Mouse (Mus musculus): ENCODE measurements at regions not wholly inside any gene's neighbourhood (a gene's known extent, or its start where the extent isn't known, plus 50 kb on each side); places are given as distances from the start of the nearest gene placed in this dataset.
A peak's percentile ranks its signal among the peaks of the same experiment; 100 is the strongest.
"Not testable (repeated sequence)": the region's sequence is repeated elsewhere in the genome, so short reads cannot be mapped to it uniquely, and the experiment has no call there.

GRCm38 (mm10) chr4:28064935-28065334, 748.0 kb upstream of the Epha7 start:
- H3K4me1 ChIP-seq (replicated peaks) = no peaks in the 10 kb centered on the region
- DNase-seq (no peak), ATAC-seq (ENCODE audit: low read depth) (no peak)
- H3K4me2 ChIP-seq = no peak overlapping the region
- no peaks in the 10 kb centered on the region for H3K27me3 ChIP-seq
- H3K27ac ChIP-seq = no peak overlapping the region
- no peak overlapping the region for H3K9ac ChIP-seq
- H3K9me3 ChIP-seq (replicated peaks) = no peaks in the 10 kb centered on the region
- H3K4me3 ChIP-seq (replicated peaks) = no peak overlapping the region
- H3K36me3 ChIP-seq = no peaks in the 10 kb centered on the region

DNA sequence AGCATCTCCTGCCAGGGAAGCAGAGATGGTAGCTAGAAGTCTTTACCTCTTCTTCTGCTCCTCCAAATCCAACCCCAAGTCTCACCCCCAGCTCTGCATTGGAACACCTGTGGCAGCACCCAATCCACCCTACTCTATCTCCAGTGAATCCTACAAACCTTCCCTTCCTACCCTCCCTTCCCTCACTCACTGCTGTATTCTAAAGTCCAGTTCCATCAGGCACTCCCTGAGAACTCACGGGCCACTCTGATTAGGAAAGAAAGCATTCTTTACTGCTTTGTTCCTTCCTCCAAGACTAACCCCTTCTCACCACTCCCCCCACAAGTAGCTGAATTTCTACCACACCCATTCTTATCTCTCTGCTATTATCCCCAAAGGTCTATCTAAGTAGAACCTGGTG, 747.1 kb upstream of the Epha7 start:
- Histone ChIP-seq H3K4me2 (no peak overlapping the region), H3K27me3 (no peaks in the 10 kb centered on the region), H3K4me3 (replicated peaks) (no peak overlapping the region), H3K9me3 (replicated peaks) (no peaks in the 10 kb centered on the region), H3K4me1 (replicated peaks) (no peaks in the 10 kb centered on the region), H3K9ac (no peak overlapping the region), H3K36me3 (no peaks in the 10 kb centered on the region), H3K27ac (no peak overlapping the region)
- ATAC-seq (ENCODE audit: low read depth) (no peak), DNase-seq (no peak)
- 48% methylated on average over 1 of the region's 1 CpGs for WGBS (ENCODE audit: insufficient replicate concordance)

GRCm38 (mm10) chr4:28079030-28079429, 733.9 kb upstream of the Epha7 start:
- H3K9me3 ChIP-seq (replicated peaks) = no peaks in the 10 kb centered on the region
- no peak overlapping the region for H3K4me2 ChIP-seq
- H3K36me3 ChIP-seq = no peaks in the 10 kb centered on the region
- 78% methylated on average over 2 of the region's 2 CpGs for WGBS (ENCODE audit: insufficient replicate concordance)
- H3K9ac ChIP-seq = no peak overlapping the region
- ATAC-seq (ENCODE audit: low read depth) (no peak), DNase-seq (no peak)
- H3K27ac ChIP-seq = no peak overlapping the region
- H3K4me3 ChIP-seq (replicated peaks) = no peak overlapping the region
- H3K27me3 ChIP-seq = no peaks in the 10 kb centered on the region
- H3K4me1 ChIP-seq (replicated peaks) = no peaks in the 10 kb centered on the region

- H3K9me3 ChIP-seq (replicated peaks) = no peaks in the 10 kb centered on the region
- no peaks in the 10 kb centered on the region for H3K27me3 ChIP-seq
- DNase-seq (no peak), ATAC-seq (ENCODE audit: low read depth) (no peak)
- no peaks in the 10 kb centered on the region for H3K36me3 ChIP-seq
- H3K4me2 ChIP-seq = no peak overlapping the region
- no peaks in the 10 kb centered on the region for H3K4me1 ChIP-seq (replicated peaks)
- no peak overlapping the region for H3K4me3 ChIP-seq (replicated peaks)
- 38% methylated on average over 3 of the region's 3 CpGs for WGBS (ENCODE audit: insufficient replicate concordance)
- no peak overlapping the region for H3K9ac ChIP-seq
- H3K27ac ChIP-seq = no peak overlapping the region
These were observed 720.1 kb upstream of the Epha7 start for GRCm38 (mm10) chr4:28092854-28093253.

DNA sequence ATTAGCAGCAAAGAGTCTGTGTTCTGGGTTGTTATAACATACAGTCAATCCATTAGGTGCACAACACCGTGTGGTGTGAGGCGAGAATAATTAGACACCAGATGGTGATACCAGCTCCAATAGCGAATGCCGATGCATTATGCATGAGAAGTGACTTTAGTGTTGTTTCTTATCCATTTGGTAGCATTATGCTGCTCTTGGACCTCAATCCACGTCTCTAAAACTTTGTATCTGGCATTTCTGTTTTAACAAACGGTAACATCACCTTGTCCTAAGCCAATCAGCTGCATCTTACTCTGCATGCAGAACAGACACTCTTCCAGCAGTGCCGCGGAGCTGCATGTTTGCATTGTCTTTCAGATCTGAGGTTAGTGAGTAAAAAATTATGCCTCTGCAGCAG, 669.8 kb upstream of the Epha7 start:
- no peaks in the 10 kb centered on the region for H3K9me3 ChIP-seq (replicated peaks)
- DNase-seq (no peak), ATAC-seq (ENCODE audit: low read depth) (no peak)
- H3K4me1 ChIP-seq (replicated peaks) = no peaks in the 10 kb centered on the region
- H3K4me3 ChIP-seq (replicated peaks) = no peak overlapping the region
- H3K4me2 ChIP-seq = no peak overlapping the region
- WGBS (ENCODE audit: insufficient replicate concordance) = 69% methylated on average over 8 of the region's 8 CpGs
- no peaks in the 10 kb centered on the region for H3K36me3 ChIP-seq
- no peak overlapping the region for H3K9ac ChIP-seq
- H3K27me3 ChIP-seq = no peaks in the 10 kb centered on the region
- H3K27ac ChIP-seq = no peak overlapping the region

DNA sequence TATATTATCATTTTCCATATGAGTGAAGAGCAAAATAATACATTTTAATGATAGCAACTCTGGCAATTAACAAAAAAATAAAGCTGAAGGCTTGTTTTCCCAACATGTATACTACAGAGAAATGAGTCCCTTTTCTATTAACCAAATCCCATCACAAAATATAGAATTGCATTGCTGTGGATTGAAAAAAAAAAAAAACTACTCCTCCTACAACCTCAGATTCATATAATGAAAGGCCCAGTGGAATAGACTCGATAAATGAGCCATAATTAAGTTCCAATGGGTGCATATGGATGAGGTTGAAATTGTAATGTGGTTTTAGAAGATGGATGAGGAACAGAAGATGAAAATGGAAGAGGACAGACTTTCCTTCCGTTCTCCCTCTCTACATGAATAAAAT, 657.8 kb upstream of the Epha7 start:
- H3K4me2 ChIP-seq = no peak overlapping the region
- ATAC-seq (ENCODE audit: low read depth) = no peak
- no peak overlapping the region for H3K9ac ChIP-seq
- 45% methylated on average over 2 of the region's 2 CpGs for whole genome bisulfite sequencing (ENCODE audit: insufficient replicate concordance)
- H3K4me1 ChIP-seq (replicated peaks) = no peaks in the 10 kb centered on the region
- H3K27me3 ChIP-seq = no peaks in the 10 kb centered on the region
- no peak overlapping the region for H3K4me3 ChIP-seq (replicated peaks)
- no peaks in the 10 kb centered on the region for H3K36me3 ChIP-seq
- H3K9me3 ChIP-seq (replicated peaks) = no peaks in the 10 kb centered on the region
- H3K27ac ChIP-seq = no peak overlapping the region
- no peak for DNase-seq

- Histone ChIP-seq H3K4me3 (replicated peaks) (no peak overlapping the region), H3K4me1 (replicated peaks) (no peaks in the 10 kb centered on the region), H3K4me2 (no peak overlapping the region), H3K9me3 (replicated peaks) (no peaks in the 10 kb centered on the region), H3K27me3 (no peaks in the 10 kb centered on the region), H3K9ac (no peak overlapping the region), H3K36me3 (no peaks in the 10 kb centered on the region), H3K27ac (no peak overlapping the region)
- DNase-seq (no peak), ATAC-seq (ENCODE audit: low read depth) (peak; percentile 93)
- WGBS (ENCODE audit: insufficient replicate concordance) = 47% methylated on average over 3 of the region's 3 CpGs
These were observed 636.2 kb upstream of the Epha7 start for GRCm38 (mm10) chr4:28176771-28177170.

DNA sequence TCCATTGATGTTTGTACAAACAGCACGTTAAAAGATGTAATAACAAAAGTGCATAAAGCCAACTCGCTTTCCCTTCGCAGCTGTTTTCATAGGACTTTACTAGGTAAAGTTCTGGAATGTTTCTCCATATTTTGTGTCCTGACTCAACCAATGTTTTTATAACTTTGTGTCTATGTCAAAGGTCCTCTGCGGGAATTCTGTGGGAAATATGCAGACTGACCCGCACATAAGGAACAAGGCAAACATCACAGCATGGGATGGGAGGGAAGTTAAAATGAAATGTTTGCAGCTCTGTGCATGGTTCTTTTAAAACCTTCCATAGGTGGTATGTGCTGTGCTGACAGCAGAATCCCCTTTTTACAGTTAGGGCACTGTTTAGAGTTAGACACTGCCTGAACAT, 622.1 kb upstream of the Epha7 start:
- 79% methylated on average over 5 of the region's 5 CpGs for WGBS (ENCODE audit: insufficient replicate concordance)
- DNase-seq (no peak), ATAC-seq (ENCODE audit: low read depth) (no peak)
- Histone ChIP-seq H3K27ac (no peak overlapping the region), H3K4me1 (replicated peaks) (no peaks in the 10 kb centered on the region), H3K27me3 (no peaks in the 10 kb centered on the region), H3K9ac (no peak overlapping the region), H3K36me3 (no peaks in the 10 kb centered on the region), H3K4me3 (replicated peaks) (no peak overlapping the region), H3K9me3 (replicated peaks) (no peaks in the 10 kb centered on the region), H3K4me2 (no peak overlapping the region)

- no peaks in the 10 kb centered on the region for H3K9me3 ChIP-seq (replicated peaks)
- no peak overlapping the region for H3K27ac ChIP-seq
- no peaks in the 10 kb centered on the region for H3K27me3 ChIP-seq
- no peak overlapping the region for H3K4me2 ChIP-seq
- H3K4me3 ChIP-seq (replicated peaks) = no peak overlapping the region
- 73% methylated on average over 2 of the region's 2 CpGs for WGBS (ENCODE audit: insufficient replicate concordance)
- no peaks in the 10 kb centered on the region for H3K36me3 ChIP-seq
- no peak for DNase-seq
- no peak overlapping the region for H3K9ac ChIP-seq
- no peaks in the 10 kb centered on the region for H3K4me1 ChIP-seq (replicated peaks)
- ATAC-seq (ENCODE audit: low read depth) = no peak
These were observed 585.2 kb upstream of the Epha7 start for GRCm38 (mm10) chr4:28227594-28228208.

GRCm38 (mm10) chr4:28235516-28235915, 577.4 kb upstream of the Epha7 start:
- not testable (repeated sequence) for H3K27ac ChIP-seq; DNase-seq; H3K9me3 ChIP-seq (replicated peaks); H3K9ac ChIP-seq; H3K4me3 ChIP-seq (replicated peaks); H3K4me1 ChIP-seq (replicated peaks); H3K4me2 ChIP-seq; H3K27me3 ChIP-seq; ATAC-seq (ENCODE audit: low read depth); H3K36me3 ChIP-seq

DNA sequence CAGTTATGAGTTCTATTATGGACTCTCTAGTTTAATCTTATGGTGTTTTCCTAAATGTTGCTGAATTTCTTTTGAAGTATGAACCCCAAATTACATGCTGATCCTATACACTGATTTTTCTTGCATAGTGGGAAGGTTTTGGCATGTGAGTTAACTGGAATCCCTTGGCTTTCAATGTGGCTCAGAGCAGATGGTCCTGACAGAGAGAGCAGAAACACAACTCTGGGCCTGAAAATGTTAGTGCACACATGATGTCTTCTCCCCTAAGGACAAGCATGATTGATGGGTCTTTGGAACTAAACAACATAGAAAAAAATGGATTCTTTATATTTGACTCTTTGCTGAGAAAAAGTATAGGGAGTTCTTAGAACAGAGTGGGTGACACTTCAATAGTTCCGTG, 570.7 kb upstream of the Epha7 start:
- no peaks in the 10 kb centered on the region for H3K27me3 ChIP-seq
- no peaks in the 10 kb centered on the region for H3K4me1 ChIP-seq (replicated peaks)
- no peak overlapping the region for H3K27ac ChIP-seq
- no peak overlapping the region for H3K4me3 ChIP-seq (replicated peaks)
- no peak overlapping the region for H3K9ac ChIP-seq
- H3K36me3 ChIP-seq = no peaks in the 10 kb centered on the region
- no peak for ATAC-seq (ENCODE audit: low read depth)
- H3K4me2 ChIP-seq = no peak overlapping the region
- no peak for DNase-seq
- H3K9me3 ChIP-seq (replicated peaks) = no peaks in the 10 kb centered on the region
- 70% methylated on average over 1 of the region's 1 CpGs for WGBS (ENCODE audit: insufficient replicate concordance)

Measured in liver, embryonic 13.5 days (tissue).